Mouse (Mus musculus) heart, postnatal 0 days (tissue): Measurements from ENCODE around the gene Map2k3. TPM values are rescaled to one million over a fixed set of nuclear protein-coding genes. Genes with fewer than 3 reads are reported as not detected.

Experiments used
- ATAC-seq: fragments of 200-750 bp; cut with Nextera tagmentation; 2 replicates; pipeline ENCODE4 v1.8.0; 2017; ENCODE audit warnings: low read depth, moderate number of reproducible peaks, moderate library complexity; ENCODE audit not compliant: insufficient read depth
- DNase-seq: peaks from one replicate; pipeline ENCODE4 v3.0.0-alpha.2; 2016; ENCODE audit warnings: low spot score
- H3K27ac ChIP-seq: fragments of 300-500 bp; sonication (generic); 2 replicates; pipeline ENCODE4 v1.5.1; 2014; ENCODE audit warnings: low read depth, mild to moderate bottlenecking
- H3K27me3 ChIP-seq: fragments of 300-500 bp; sonication (generic); 2 replicates; pipeline ENCODE4 v1.6.1; 2014; ENCODE audit warnings: low read length, mixed read lengths; ENCODE audit not compliant: control insufficient read depth, insufficient read depth
- H3K36me3 ChIP-seq: fragments of 300-500 bp; sonication (generic); replicated peaks from 2 replicates; pipeline ENCODE4 v1.6.1; 2014; ENCODE audit warnings: low read length, mixed read lengths; ENCODE audit not compliant: control insufficient read depth, insufficient read depth
- H3K4me1 ChIP-seq: fragments of 300-500 bp; sonication (generic); 2 replicates; pipeline ENCODE4 v1.6.1; 2014; ENCODE audit warnings: antibody characterized with exemption; ENCODE audit not compliant: control insufficient read depth, insufficient read depth
- H3K4me2 ChIP-seq: fragments of 300-500 bp; sonication (generic); 2 replicates; pipeline ENCODE4 v1.6.1; 2014; ENCODE audit warnings: low read depth, mild to moderate bottlenecking, low read length, moderate library complexity
- H3K4me3 ChIP-seq: fragments of 300-500 bp; sonication (generic); 2 replicates; pipeline ENCODE4 v1.5.1; 2014; ENCODE audit warnings: low read depth, low read length
- H3K9ac ChIP-seq: fragments of 300-500 bp; sonication (generic); replicated peaks from 2 replicates; pipeline ENCODE4 v1.6.1; 2014; ENCODE audit warnings: low read depth, low read length, mixed read lengths
- H3K9me3 ChIP-seq: fragments of 300-500 bp; sonication (generic); replicated peaks from 2 replicates; pipeline ENCODE4 v1.6.1; 2016; ENCODE audit warnings: low read length; ENCODE audit not compliant: control insufficient read depth
- CTCF ChIP-seq: IDR thresholded peaks from 2 replicates; pipeline ENCODE4 v1.5.1; 2016; ENCODE audit warnings: antibody characterized with exemption, control low read depth, low read depth
- EP300 ChIP-seq: IDR thresholded peaks from 2 replicates; pipeline ENCODE4 v1.6.1; 2016; ENCODE audit warnings: antibody characterized with exemption, low read depth
- WGBS: fragments of 180-500 bp; shearing (Covaris S2); extraction: QIAGEN DNeasy Blood & Tissue Kit; methylation state at CpG from one replicate; pipeline ENCODE4 v1.1.7; 2014; 5-methylcytosine and 5-hydroxymethylcytosine counted together
- polyA plus RNA-seq: library from polyadenylated mRNA; unstranded; fragments of >200 nt; fragmentation: Nextera tagmentation; extraction: Ambion mirVana; gene quantifications from 2 replicates; pipeline ENCODE4 v1.2.1, GENCODE M21; 2015
- total RNA-seq: library from RNA; depleted of rRNA; stranded (reverse); fragments of >200 nt; gene quantifications from 2 replicates; pipeline ENCODE4 v1.2.3, GENCODE M21; 2014; ENCODE audit warnings: low replicate concordance

Map2k3 gene
- total and polyA plus RNA-seq, 2 experiments from 2014 or later = 32.6 to 48.6 TPM

DNA sequence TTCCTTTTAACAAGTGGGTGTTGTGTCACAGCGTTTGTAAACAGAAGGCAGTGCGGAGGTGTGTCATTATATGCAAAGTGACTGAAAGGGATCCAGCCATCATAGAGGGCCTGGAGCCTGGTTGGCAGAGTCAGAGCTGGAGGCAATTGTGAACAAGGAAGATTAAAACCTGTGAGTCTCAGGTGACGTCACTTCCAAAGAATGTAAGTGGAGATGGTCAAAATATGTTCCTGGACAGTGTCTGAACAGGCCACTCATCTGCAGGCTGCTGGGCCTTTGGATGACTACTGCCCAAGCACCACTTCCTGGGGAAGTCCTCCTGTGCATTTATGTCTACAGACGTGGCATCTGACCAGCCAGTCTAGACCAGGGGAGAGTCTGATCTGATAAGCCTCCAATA, 16.6 kb upstream of the Map2k3 start:
- H3K27me3 ChIP-seq = no peaks in the 10 kb centered on the region
- peaks cover 11% of the 10 kb centered on the region; the same call in 1 of the 2 replicates for H3K4me1 ChIP-seq
- TF ChIP-seq CTCF = no peak
- no peak for TF ChIP-seq EP300
- ATAC-seq = no peak
- WGBS = 47% methylated on average over 4 of the region's 4 CpGs
- H3K4me2 ChIP-seq = no peak overlapping the region
- no peak overlapping the region for H3K9ac ChIP-seq
- H3K27ac ChIP-seq = no peak overlapping the region
- no peak for DNase-seq
- no peaks in the 10 kb centered on the region for H3K9me3 ChIP-seq
- H3K4me3 ChIP-seq = no peak overlapping the region
- no peaks in the 10 kb centered on the region; the same call in 1 of the 2 replicates for H3K36me3 ChIP-seq

DNA sequence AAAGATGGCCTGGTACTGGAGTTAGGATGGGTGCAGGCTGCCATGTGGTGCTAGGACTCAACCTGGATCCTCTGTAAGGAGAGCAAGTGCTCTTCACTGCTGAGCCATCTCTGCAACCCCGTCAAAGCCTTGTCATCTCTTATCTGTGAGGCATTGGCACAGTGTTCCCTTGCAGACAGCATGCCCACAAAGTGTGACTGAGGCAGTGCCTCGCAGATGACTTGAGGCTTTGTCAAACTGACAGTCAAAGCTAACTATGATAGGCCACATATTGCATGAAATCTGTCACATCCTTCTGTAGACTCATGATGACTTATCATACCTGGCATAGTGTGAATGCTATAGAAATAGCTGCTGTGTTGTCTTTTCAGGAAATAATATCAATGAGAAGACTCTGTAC, 11.8 kb upstream of the Map2k3 start:
- H3K4me2 ChIP-seq = no peak overlapping the region
- DNase-seq (no peak), ATAC-seq (no peak)
- H3K9me3 ChIP-seq = no peaks in the 10 kb centered on the region
- H3K36me3 ChIP-seq = peaks cover 7% of the 10 kb centered on the region; the same call in 1 of the 2 replicates
- no peaks in the 10 kb centered on the region for H3K4me1 ChIP-seq
- no peak overlapping the region for H3K4me3 ChIP-seq
- TF ChIP-seq CTCF (no peak), EP300 (no peak)
- H3K27me3 ChIP-seq = no peaks in the 10 kb centered on the region
- H3K9ac ChIP-seq = no peak overlapping the region
- 46% methylated on average over 2 of the region's 2 CpGs for WGBS
- no peak overlapping the region for H3K27ac ChIP-seq

DNA sequence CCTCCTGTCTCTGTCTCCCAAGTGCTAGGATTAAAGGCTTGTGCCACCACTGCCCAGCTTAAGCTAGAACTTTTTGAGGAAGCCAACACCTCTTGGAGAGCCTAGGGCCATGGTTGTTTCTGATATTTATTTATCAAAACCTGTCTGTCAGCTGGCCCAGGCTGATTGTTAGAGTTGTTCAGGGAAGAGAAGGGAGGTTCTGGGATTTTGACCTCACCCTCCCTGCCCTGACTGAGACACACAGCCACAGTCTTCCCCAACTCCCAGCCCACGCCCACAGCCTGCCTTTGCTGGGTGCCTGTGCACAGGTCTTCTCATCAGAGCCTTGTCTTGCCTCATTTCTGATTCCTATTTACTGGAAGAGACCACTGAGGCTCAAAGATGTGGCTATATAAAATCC, 9.6 kb upstream of the Map2k3 start:
- no peak for ATAC-seq
- no peaks in the 10 kb centered on the region for H3K27me3 ChIP-seq
- no peaks in the 10 kb centered on the region for H3K4me1 ChIP-seq
- no peaks in the 10 kb centered on the region for H3K9me3 ChIP-seq
- no peak for DNase-seq
- no peak overlapping the region for H3K4me2 ChIP-seq
- WGBS = 92% methylated on average over 1 of the region's 1 CpGs
- peaks cover 7% of the 10 kb centered on the region; the same call in 1 of the 2 replicates for H3K36me3 ChIP-seq
- H3K9ac ChIP-seq = no peak overlapping the region
- H3K27ac ChIP-seq = no peak overlapping the region
- no peak overlapping the region for H3K4me3 ChIP-seq
- TF ChIP-seq EP300 (no peak), CTCF (no peak)

DNA sequence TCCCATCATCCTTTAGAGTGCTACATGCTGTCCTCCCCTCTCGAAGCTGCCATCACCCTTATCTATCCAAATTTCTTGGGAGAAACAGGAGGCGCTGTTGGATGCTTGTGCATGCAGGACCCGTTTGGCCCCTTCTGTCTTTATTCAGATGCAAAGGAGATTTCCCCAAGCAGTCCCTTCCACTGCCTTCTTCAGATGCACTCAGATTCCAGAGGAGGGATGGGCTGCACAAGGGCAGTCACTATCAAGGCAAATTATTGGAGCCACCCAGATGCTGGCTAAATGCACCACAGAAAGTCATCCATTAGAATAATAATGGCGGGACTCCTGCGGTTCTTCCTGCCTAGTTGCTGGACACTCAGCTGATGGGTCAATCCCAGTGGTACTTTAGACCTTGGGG, 8.9 kb upstream of the Map2k3 start:
- no peaks in the 10 kb centered on the region for H3K27me3 ChIP-seq
- H3K9me3 ChIP-seq = no peaks in the 10 kb centered on the region
- no peak overlapping the region for H3K27ac ChIP-seq
- 79% methylated on average over 5 of the region's 5 CpGs for WGBS
- H3K36me3 ChIP-seq = peaks cover 7% of the 10 kb centered on the region; the same call in 1 of the 2 replicates
- H3K4me2 ChIP-seq = no peak overlapping the region
- H3K4me1 ChIP-seq = no peaks in the 10 kb centered on the region
- no peak overlapping the region for H3K9ac ChIP-seq
- no peak overlapping the region for H3K4me3 ChIP-seq
- ATAC-seq (no peak), DNase-seq (no peak)
- TF ChIP-seq EP300 (no peak), CTCF (no peak)

DNA sequence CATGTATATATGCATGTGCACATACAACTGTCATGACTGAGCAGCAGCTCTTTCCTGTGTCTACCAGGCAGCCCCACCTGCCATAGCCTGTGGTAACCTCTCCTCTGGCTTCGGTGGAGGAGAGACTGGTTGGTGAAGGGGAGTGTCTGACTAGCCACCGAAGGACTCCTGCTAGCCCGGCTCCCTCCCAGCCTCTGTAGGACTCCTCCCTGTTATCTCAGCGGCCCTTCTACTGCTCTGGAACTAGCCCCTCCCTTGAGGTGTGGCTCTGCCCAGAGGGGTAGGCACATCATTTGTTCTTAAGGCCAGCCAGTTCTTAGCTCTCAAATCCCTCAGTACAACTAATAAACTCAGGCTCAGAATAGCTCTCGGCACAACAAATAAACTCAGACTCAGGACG, 7.3 kb upstream of the Map2k3 start:
- no peak for DNase-seq
- H3K36me3 ChIP-seq = peaks cover 7% of the 10 kb centered on the region; the same call in 1 of the 2 replicates
- no peaks in the 10 kb centered on the region for H3K9me3 ChIP-seq
- H3K4me2 ChIP-seq = no peak overlapping the region
- no peaks in the 10 kb centered on the region for H3K27me3 ChIP-seq
- no peak overlapping the region for H3K4me3 ChIP-seq
- no peak overlapping the region for H3K9ac ChIP-seq
- H3K4me1 ChIP-seq = no peaks in the 10 kb centered on the region
- no peak overlapping the region for H3K27ac ChIP-seq
- ATAC-seq = no peak
- 49% methylated on average over 6 of the region's 6 CpGs for WGBS
- no peak for TF ChIP-seq CTCF
- no peak for TF ChIP-seq EP300

DNA sequence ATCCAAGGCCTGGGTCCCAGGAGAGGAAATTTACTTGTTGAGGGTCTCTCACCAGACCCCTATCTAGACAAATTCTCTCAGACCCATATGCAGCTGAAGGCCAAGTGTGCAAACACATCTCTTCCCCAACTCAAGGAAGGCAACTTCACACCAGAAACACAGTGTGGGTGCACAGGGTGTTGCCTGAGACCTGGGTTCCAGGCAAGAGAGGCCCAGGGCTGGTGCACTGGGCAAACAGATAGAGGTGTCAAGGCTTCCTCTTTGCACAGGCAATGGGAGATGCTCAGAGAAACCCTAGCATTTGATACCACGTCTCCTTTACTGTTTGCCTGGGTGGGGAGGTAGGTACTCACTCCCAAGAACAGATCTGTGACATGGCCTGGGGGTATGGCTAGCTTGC, 6.9 kb upstream of the Map2k3 start:
- H3K36me3 ChIP-seq = peaks cover 7% of the 10 kb centered on the region; the same call in 1 of the 2 replicates
- H3K27me3 ChIP-seq = no peaks in the 10 kb centered on the region
- ATAC-seq (no peak), DNase-seq (no peak)
- no peak overlapping the region for H3K4me3 ChIP-seq
- no peak overlapping the region for H3K4me2 ChIP-seq
- no peaks in the 10 kb centered on the region for H3K4me1 ChIP-seq
- no peak overlapping the region for H3K9ac ChIP-seq
- no peaks in the 10 kb centered on the region for H3K9me3 ChIP-seq
- WGBS = 95% methylated on average over 1 of the region's 1 CpGs
- TF ChIP-seq EP300 (no peak), CTCF (no peak)
- no peak overlapping the region for H3K27ac ChIP-seq
